Mouse (Mus musculus): ENCODE results near the gene Ggps1.
"Not testable (repeated sequence)": the region's sequence is repeated elsewhere in the genome, so short reads cannot be mapped to it uniquely, and the experiment has no call there.

Ggps1 gene

GRCm38 (mm10) chr13:14035875-14036630 is 27.2 kb downstream of the Ggps1 start:
- DNase-seq = no peak

GRCm38 (mm10) chr13:14035352-14035751 is 27.9 kb downstream of the Ggps1 start:
- DNase-seq = not testable (repeated sequence)

DNA sequence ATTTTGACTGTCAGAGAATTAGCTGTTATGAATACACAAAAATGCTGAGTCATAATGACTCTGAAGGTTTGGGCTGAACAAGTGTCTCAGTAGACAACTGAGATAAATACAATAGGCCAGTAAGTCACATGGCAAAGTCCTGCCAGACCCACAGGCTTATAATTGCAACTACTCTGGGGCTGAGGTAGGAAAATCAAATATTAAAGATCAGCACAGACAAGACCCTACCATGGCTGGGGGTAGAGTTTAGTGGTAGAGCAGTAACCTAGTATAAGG is 29.3 kb downstream of the Ggps1 start:
- DNase-seq = no peak

- DNase-seq = no peak
These were observed 29.8 kb downstream of the Ggps1 start for GRCm38 (mm10) chr13:14033309-14034072.

DNA sequence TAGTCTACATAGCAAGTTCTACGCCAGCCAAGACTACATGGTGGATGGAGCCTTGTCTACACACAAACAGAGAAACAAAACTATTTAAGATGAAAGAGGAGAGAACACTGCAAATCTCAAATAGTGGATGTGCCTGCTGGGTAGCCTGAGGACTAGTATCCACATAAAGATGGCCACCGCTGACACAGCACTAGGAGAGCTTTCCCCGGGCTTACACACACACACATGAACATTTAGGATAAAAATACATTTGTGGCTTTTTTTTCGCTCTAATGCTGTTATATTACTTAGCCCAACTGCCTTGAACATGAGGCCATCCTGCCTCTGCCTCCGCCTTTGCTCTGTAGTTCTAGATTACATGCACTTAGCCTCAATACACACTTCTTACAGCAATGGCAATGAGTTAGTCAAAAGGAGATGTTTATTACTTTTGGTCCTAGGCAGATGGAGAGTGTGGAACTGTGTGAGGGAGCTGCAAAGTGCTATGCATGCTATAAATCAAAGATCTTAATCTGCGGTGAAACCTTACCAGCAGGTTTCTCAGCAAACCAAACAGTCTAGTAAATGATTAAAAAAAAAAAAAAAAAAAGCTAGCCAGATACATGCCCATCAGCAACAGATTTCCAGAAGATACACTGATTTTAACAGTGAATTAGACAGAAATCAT is 37.0 kb downstream of the Ggps1 start:
- no peak for DNase-seq

DNA sequence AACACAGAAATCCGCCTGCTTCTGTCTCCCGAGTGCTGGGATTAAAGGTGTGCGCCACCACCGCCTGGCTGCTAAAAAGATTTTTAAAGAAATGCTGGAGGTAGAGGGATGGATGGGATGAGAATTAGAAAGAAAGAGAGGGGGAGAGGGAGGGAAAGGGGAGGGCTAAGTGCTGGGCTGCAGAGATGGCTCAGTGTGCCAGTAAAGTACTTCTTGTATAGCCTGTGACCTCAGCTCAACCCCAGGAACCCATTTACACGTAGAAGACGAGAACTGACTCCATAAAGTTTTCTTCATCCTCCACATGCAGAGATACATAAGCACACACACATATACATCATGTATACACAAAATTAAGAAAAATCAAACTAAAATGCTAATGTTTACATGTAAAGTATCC is 37.7 kb downstream of the Ggps1 start:
- no peak for DNase-seq

- DNase-seq = not testable (repeated sequence)
These were observed 41.9 kb downstream of the Ggps1 start for GRCm38 (mm10) chr13:14021417-14021816.

DNA sequence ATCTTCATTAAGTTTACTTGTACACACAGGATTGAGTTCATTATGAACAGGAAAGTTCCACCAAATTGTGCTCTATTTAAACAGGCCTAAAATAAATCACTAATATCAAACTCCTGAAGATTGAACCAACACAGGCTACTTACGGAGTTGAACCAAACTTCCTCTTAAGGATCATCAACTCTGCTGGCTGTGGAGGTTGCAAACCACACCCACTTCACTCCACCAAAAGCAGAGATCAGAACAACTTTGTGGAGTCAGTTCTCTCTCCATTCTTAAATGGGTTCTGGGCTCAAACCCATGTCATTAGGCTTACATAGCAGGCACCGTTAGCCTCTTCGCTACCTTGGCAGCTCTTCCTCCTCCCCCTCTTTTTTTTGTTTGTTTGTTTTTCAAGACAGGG is 44.4 kb downstream of the Ggps1 start:
- DNase-seq = no peak

- DNase-seq = no peak
These were observed 45.0 kb downstream of the Ggps1 start for GRCm38 (mm10) chr13:14018283-14018682.

DNA sequence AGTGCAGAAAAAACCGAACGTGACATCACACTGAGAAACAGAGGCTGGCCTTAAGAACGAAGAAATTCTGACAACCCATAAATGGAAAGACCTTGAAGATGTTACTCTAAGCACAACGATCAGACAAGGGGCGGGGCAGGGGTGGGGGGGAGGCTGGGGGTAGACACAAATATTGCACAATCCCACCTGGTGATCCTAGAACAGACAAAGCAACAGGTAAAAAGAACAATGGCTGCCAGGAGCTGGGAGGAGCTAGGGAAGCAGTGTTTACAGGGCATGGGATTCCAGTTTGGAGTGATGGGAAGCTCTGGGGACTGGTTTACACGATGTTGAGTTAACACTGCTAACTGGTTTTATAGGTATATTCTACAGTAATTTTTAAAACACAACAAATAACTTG is 47.7 kb downstream of the Ggps1 start:
- no peak for DNase-seq

DNA sequence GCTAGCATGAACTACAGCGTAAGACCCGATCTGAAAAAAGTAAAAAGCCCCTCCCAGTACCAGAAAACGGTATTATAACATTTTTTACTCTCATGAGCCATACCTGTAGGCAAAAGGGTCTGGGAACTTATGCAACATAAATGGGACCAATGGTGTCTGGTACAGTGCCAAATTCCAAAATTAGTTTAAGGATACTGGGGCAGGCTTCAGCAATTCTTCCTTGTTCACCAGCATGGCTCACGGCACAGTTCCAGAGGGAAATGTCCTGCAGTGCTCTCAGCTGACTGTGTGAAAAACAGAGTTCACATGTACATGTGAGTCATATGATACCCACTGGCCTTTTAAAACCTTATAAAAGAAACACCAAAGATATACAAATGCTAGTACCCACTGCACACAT is 48.7 kb downstream of the Ggps1 start:
- DNase-seq = peak; percentile 50

GRCm38 (mm10) chr13:14014001-14014400 is 49.3 kb downstream of the Ggps1 start:
- peak; percentile 70 for DNase-seq

GRCm38 (mm10) chr13:14011454-14011995 is 51.8 kb downstream of the Ggps1 start:
- no peak for DNase-seq

DNA sequence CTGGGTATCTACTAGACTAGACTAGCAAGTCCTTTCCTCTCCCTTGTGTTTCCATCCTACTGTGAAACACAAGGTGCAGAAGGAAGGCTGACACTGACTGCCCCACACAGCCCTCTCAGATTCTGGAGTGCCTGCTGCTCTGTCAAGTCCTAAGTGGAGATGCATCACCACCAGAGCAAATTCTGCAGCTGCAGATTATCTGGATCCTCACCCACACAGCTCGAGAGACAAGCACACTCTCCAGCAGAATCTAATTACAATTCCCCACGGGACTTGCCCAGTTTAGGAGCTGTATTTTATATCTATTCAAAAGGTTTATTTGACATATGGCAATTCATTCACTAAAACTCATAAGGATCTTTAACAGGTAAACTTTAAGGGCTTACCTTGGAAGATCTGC is 57.2 kb downstream of the Ggps1 start:
- no peak for DNase-seq

DNA sequence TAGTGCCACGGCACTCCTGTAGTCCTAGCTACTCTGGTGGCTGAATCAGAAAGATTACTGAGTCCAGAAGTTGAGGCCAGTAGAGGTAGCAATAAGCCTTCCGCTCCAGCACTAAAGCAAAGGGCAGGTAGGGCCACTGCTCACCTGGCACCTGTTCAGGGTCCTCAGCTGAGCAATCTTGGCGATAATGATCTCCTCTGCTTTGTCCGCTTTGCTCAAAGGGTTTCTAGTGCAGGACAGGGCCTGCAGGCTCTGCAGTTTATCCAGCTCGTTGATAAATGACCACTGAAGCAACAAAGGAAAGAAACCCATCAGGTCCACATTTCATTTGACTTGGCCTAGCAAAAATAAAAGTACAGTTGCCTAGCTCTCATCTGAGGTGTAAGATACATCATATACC is 58.3 kb downstream of the Ggps1 start:
- no peak for DNase-seq

DNA sequence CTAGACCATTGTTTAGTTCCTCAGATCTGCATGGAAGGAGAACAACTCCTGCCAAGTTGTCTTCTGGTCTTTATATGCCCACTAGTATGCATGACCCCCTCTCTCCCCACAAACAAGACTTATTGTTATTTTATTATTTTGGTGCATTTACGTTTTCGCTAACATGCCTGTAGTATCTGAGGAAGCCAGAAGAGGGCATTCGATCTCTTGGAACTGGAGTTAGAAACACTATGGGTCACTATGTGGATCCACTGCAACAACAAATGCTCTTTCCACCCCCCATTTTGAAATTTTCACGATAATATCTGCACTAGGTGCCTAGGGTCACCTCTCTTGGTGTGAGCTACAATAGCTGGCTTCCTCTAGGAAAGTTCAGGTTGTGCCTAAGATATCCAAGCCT is 59.2 kb downstream of the Ggps1 start:
- DNase-seq = no peak

- no peak for DNase-seq
These were observed 60.6 kb downstream of the Ggps1 start for GRCm38 (mm10) chr13:14002706-14003105.

All from cerebellum, adult 9-11 months (tissue).